Mouse (Mus musculus) midbrain, embryonic 15.5 days (tissue): ENCODE data around the gene Psapl1. TPM values are rescaled to one million over a fixed set of nuclear protein-coding genes. Genes with fewer than 3 reads are reported as not detected.

Experiments used
- ATAC-seq: fragments of 200-750 bp; cut with Nextera tagmentation; replicated peaks from 2 replicates; pipeline ENCODE4 v1.8.0; 2017; ENCODE audit warnings: moderate TSS enrichment
- H3K27ac ChIP-seq: fragments of 300-500 bp; sonication (generic); 2 replicates; pipeline ENCODE4 v1.5.1; 2015; ENCODE audit warnings: mild to moderate bottlenecking, inconsistent platforms
- H3K27me3 ChIP-seq: fragments of 300-500 bp; sonication (generic); replicated peaks from 2 replicates; pipeline ENCODE4 v1.6.1; 2015; ENCODE audit warnings: inconsistent platforms
- H3K36me3 ChIP-seq: fragments of 300-500 bp; sonication (generic); replicated peaks from 2 replicates; pipeline ENCODE4 v1.6.1; 2015; ENCODE audit warnings: inconsistent platforms
- H3K4me1 ChIP-seq: fragments of 300-500 bp; sonication (generic); 2 replicates; pipeline ENCODE4 v1.6.1; 2015; ENCODE audit warnings: inconsistent platforms
- H3K4me2 ChIP-seq: fragments of 300-500 bp; sonication (generic); 2 replicates; pipeline ENCODE4 v1.6.1; 2015; ENCODE audit warnings: inconsistent platforms, mild to moderate bottlenecking, moderate library complexity
- H3K4me3 ChIP-seq: fragments of 300-500 bp; sonication (generic); 2 replicates; pipeline ENCODE4 v1.5.1; 2015; ENCODE audit warnings: mild to moderate bottlenecking, inconsistent platforms
- H3K9ac ChIP-seq: fragments of 300-500 bp; sonication (generic); 2 replicates; pipeline ENCODE4 v1.6.1; 2015; ENCODE audit warnings: mild to moderate bottlenecking, inconsistent platforms
- H3K9me3 ChIP-seq: fragments of 300-500 bp; sonication (generic); 2 replicates; pipeline ENCODE4 v1.6.1; 2016; ENCODE audit warnings: inconsistent platforms
- WGBS: fragments of 180-500 bp; shearing (Covaris S2); methylation state at CpG from one replicate; pipeline ENCODE4 v1.1.7; 2015; ENCODE audit warnings: mixed read lengths; 5-methylcytosine and 5-hydroxymethylcytosine counted together
- polyA plus RNA-seq: library from polyadenylated mRNA; unstranded; fragments of >200 nt; fragmentation: Nextera tagmentation; extraction: Ambion mirVana; gene quantifications from 2 replicates; pipeline ENCODE4 v1.2.1, GENCODE M21; 2015

Psapl1 gene
- polyA plus RNA-seq, 1 experiment from 2014 or later, result 0.23 TPM

DNA sequence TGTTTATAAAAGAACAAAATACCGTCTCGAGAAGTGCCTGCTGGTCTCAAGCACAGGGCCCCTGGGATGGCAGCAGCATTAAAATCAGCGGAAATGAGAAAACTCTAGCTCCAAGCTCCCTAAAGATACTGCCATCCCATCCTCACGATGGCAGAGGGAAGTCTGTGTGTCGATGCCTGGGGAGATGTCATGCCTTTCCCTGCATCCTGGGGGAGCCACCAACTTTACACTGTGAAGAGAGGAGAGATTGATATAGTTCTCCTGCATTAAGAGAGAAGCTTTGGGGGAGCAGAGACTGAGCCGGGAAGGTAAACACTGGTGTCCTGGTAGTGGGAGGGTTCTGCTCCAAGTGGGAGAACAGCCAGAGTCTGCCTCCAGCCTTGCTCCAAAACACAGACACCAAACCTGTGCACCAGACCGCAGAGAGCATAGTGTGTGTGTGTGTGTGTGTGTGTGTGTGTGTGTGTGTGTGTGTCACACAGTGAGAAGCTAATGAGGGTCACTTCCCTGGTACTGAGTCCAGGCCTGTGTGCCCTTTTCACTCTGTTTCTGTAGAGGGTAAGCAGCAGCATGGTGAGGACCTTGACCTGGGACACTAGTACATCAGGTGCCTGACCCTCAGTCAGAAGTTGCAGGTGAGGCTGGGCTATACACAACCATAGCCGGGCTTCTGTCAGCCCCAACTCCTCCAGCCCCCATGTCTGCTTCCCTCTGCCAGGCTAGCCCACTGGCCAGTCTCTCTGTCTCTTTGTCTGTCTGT lies 17.3 kb upstream of the Psapl1 start:
- Histone ChIP-seq H3K36me3 (no peaks in the 10 kb centered on the region), H3K4me2 (no peak overlapping the region), H3K27ac (no peak overlapping the region), H3K27me3 (no peaks in the 10 kb centered on the region), H3K9ac (no peak overlapping the region), H3K4me3 (no peak overlapping the region), H3K9me3 (no peaks in the 10 kb centered on the region), H3K4me1 (peaks cover 17% of the 10 kb centered on the region; the same call in 1 of the 2 replicates)
- WGBS, result 55% methylated on average over 8 of the region's 8 CpGs
- no peak for ATAC-seq

DNA sequence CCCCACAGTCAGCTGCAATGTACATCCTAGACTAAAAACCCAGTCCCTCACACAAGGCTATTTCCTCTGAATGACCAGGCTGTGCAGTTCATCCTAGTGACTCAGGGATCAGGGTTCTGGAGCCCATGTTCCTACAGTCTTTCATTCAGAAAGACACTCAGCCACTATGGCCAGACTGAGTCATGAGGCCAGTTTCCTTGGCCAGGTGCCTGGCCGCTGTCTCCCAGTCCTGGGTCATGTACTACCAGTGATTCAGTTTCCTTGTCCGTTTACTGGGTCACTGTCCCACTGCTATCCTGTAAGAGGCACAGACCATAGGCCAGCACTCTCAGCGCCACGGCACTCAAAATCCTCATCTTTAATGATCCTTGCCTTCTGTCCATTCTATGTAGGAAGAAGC lies 15.5 kb upstream of the Psapl1 start:
- Histone ChIP-seq H3K4me2 (no peak overlapping the region), H3K27ac (no peak overlapping the region), H3K36me3 (no peaks in the 10 kb centered on the region), H3K9ac (no peak overlapping the region), H3K9me3 (no peaks in the 10 kb centered on the region), H3K4me3 (no peak overlapping the region), H3K27me3 (no peaks in the 10 kb centered on the region), H3K4me1 (peaks cover 17% of the 10 kb centered on the region; the same call in 1 of the 2 replicates)
- no peak for ATAC-seq
- WGBS, result 87% methylated on average over 4 of the region's 4 CpGs

DNA sequence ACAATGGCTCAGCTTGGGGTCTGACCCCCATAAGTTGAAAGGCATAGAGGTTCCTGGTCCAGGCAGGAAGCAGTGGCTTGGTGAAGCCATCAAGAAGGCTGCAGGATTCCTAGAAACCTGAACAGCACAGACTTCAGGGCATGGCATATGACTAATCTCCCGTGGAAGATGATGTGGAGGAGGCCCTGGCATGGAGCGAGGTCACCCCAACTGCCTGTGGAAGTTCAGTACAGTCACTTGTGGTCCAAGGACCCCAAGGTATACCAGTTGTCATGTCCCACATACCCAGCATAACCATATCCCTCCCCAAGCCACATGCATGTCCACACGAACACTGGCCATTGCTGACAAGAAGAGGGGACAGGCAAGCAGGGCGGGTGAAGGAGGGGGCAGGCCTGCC lies 12.5 kb upstream of the Psapl1 start:
- ATAC-seq, result no peak
- Histone ChIP-seq H3K4me3 (no peak overlapping the region), H3K9ac (no peak overlapping the region), H3K9me3 (no peaks in the 10 kb centered on the region), H3K36me3 (no peaks in the 10 kb centered on the region), H3K4me2 (no peak overlapping the region), H3K27ac (no peak overlapping the region), H3K27me3 (no peaks in the 10 kb centered on the region), H3K4me1 (peaks cover 26% of the 10 kb centered on the region)
- WGBS, result 87% methylated on average over 4 of the region's 4 CpGs

DNA sequence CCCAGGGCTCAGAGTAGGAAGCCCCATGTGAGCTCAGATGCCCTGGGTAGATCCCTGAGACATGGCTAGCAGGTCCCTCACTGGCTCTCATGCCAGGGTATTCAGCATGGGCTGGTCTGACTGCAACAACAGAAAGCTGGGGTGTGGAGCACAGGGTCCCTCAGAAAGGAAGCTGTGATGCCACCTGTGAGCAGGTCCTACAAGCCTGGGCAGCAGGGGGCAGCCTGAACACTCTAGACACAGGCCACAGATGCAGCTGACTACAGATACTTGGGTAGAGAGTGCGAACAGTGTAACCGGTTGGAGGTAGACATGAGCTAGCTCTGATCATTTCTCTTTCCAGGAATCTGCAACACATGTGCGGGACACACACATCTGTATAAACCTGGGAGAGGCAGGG lies 11.9 kb upstream of the Psapl1 start:
- Histone ChIP-seq H3K27me3 (no peaks in the 10 kb centered on the region), H3K36me3 (no peaks in the 10 kb centered on the region), H3K4me3 (no peak overlapping the region), H3K27ac (no peak overlapping the region), H3K4me1 (peaks cover 25% of the 10 kb centered on the region), H3K9me3 (no peaks in the 10 kb centered on the region), H3K4me2 (no peak overlapping the region), H3K9ac (no peak overlapping the region)
- 93% methylated on average over 3 of the region's 3 CpGs for WGBS
- no peak for ATAC-seq

DNA sequence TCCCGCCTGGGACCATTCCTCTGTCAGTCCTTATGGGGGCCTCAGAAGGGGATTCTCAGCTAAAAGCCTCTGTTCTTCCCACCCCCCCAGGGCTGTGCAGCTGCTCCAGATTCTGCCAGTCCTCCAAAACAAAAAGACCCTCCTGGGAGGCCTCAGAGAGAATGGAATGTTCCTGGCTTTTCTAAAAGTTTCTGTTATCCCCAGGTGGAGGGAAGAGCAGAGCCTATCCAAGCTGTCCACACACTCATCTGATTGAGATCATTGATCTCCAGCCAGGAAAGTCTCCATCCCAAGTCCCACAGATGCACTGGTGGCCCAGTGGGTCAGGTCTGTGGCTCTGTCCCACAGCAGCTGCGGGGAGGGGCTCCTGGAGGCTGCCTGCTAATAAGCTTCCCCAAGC lies 11.1 kb upstream of the Psapl1 start:
- Histone ChIP-seq H3K4me1 (peaks cover 25% of the 10 kb centered on the region), H3K27me3 (no peaks in the 10 kb centered on the region), H3K9me3 (no peaks in the 10 kb centered on the region), H3K36me3 (no peaks in the 10 kb centered on the region), H3K4me2 (no peak overlapping the region), H3K4me3 (no peak overlapping the region), H3K9ac (no peak overlapping the region), H3K27ac (no peak overlapping the region)
- ATAC-seq, result no peak
- WGBS, result 73% methylated on average over 2 of the region's 2 CpGs

DNA sequence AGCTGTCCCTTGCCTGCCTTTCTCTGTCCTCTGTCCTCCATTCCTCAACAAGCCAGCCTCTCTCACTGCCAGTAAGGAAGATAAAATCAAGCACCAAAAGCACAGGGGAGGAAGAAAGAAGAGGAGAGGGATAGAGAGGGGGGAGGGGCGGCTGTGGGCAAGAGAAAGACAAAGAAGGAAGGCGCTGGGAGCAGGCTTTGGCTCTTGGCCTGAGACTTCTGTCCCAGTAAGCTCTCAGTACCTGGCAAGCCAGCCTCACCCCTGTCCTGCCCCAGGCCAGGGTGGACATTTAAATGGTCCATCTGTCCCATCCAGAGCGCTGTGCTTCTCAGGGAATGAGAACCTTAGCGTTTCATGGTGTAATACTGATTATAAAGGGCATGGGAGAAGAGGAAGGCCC lies 9.2 kb upstream of the Psapl1 start:
- Histone ChIP-seq H3K27ac (no peak overlapping the region), H3K4me2 (no peak overlapping the region), H3K27me3 (no peaks in the 10 kb centered on the region), H3K9me3 (no peaks in the 10 kb centered on the region), H3K4me1 (peaks cover 25% of the 10 kb centered on the region), H3K4me3 (no peak overlapping the region), H3K36me3 (no peaks in the 10 kb centered on the region), H3K9ac (no peak overlapping the region)
- ATAC-seq, result no peak
- 41% methylated on average over 4 of the region's 4 CpGs for WGBS

DNA sequence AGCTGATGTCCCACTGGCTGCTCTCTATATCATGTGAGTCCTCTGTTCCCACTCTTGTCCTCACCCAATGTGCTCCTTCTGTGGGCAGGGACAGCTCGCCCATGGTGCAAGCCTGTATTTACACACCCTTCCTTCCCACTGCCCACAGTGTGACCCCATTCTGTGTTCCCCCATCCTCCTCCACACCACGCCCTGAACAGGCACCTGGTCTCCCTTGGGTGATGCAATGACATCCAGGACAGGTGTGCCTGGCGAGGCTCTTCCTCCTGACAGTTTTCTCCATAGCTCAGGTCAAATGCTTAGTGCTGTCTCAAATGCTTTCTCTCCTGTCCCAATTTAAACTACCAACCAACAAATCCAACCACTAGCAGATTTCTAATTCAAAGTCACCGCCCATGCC lies 8.4 kb upstream of the Psapl1 start:
- Histone ChIP-seq H3K27ac (no peak overlapping the region), H3K4me3 (no peak overlapping the region), H3K9ac (no peak overlapping the region), H3K36me3 (no peaks in the 10 kb centered on the region), H3K27me3 (no peaks in the 10 kb centered on the region), H3K9me3 (no peaks in the 10 kb centered on the region), H3K4me1 (peaks cover 21% of the 10 kb centered on the region), H3K4me2 (no peak overlapping the region)
- WGBS, result 94% methylated on average over 4 of the region's 4 CpGs
- ATAC-seq, result no peak

DNA sequence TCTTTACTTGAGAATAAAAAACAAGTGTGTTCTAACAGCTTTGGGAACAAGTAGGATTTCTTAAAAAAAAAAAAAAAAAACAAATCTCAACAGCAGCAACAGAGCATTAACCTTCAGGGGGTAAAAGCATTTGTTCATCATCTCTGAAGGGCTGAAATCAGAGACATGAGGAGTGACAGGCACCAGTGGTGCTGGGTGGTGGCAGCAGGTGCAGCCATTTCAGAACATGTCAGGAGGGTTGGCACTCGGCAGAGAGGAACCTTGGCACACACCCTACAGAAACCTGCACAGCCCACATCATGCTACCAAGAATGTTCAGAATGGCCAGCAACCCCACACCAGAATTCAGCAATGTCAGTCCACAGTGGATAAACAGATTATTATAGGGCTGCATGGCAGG lies 4.3 kb upstream of the Psapl1 start:
- Histone ChIP-seq H3K4me3 (no peak overlapping the region), H3K9ac (no peak overlapping the region), H3K27me3 (no peaks in the 10 kb centered on the region), H3K4me1 (peaks cover 7% of the 10 kb centered on the region), H3K9me3 (no peaks in the 10 kb centered on the region), H3K36me3 (no peaks in the 10 kb centered on the region), H3K4me2 (no peak overlapping the region), H3K27ac (no peak overlapping the region)
- no peak for ATAC-seq
- 57% methylated on average over 1 of the region's 1 CpGs for WGBS

DNA sequence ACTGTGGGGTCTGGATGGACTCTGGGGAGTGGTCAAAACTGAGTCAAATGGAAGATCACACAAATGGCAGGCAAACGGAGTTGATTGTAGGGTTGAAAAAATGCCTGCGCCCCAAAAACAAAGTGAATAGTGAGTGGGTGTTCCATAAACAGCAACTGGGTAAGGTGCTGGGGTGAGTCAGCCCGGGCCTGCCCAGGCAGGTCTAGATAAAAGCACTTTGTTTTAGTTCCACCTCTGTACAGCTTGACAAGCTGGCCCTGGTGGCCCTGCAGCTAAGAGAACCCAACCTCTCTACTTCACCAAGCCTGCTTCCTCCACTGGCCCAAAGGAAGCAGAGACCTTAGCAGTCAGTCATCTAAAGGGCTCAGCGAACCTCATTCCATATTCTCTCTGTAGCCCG lies 1.0 kb upstream of the Psapl1 start:
- Histone ChIP-seq H3K9ac (no peak overlapping the region), H3K36me3 (no peaks in the 10 kb centered on the region), H3K4me3 (no peak overlapping the region), H3K27ac (no peak overlapping the region), H3K9me3 (no peaks in the 10 kb centered on the region), H3K4me1 (no peaks in the 10 kb centered on the region), H3K27me3 (no peaks in the 10 kb centered on the region), H3K4me2 (no peak overlapping the region)
- no peak for ATAC-seq
- 87% methylated on average over 5 of the region's 5 CpGs for whole genome bisulfite sequencing

DNA sequence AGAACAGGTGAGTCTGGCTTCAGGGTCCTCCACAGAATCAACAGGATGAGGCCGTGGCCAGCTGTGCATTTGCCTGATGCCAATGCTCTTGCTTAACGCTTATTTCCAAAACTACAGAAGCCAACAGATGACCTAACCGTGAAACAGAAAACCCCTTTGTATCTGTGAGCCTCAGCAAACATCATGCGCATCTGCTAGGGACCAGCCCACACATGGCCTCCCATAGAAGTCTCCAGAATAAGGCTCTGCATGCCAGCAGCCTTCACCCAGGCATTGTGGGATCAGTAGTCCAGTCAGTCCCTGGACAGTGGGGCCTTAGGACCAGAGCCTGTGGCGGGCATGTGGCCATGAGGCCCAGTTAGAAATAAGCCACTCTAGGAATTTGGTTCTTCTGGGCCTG lies 400 bp upstream of the Psapl1 start:
- 87% methylated on average over 5 of the region's 5 CpGs for WGBS
- no peak overlapping the region for H3K9ac ChIP-seq
- H3K36me3 ChIP-seq, result no peaks in the 10 kb centered on the region
- H3K9me3 ChIP-seq, result no peaks in the 10 kb centered on the region
- no peak for ATAC-seq
- H3K4me2 ChIP-seq, result no peak overlapping the region
- no peak overlapping the region for H3K27ac ChIP-seq
- no peaks in the 10 kb centered on the region for H3K27me3 ChIP-seq
- H3K4me3 ChIP-seq, result no peak overlapping the region
- no peaks in the 10 kb centered on the region for H3K4me1 ChIP-seq

DNA sequence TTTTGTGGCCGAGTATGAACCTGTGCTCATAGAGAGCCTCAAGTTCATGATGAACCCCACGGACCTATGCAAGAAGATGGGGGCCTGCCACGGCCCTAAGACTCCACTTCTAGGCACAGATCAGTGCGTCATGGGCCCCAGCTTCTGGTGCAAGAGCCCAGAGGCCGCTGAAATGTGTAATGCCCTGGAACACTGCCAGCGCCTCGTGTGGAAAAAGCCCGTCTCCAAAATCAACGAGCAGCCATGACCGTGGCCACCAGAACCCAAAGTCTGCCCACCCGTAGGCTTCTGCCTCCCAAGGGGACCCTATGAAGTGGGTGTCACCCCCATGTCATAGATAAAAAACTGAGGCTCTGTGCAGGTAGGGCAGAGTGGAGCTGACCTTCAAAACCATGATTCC lies 1.6 kb downstream of the Psapl1 start:
- no peak overlapping the region for H3K4me3 ChIP-seq
- H3K4me2 ChIP-seq, result no peak overlapping the region
- no peak overlapping the region for H3K9ac ChIP-seq
- WGBS, result 82% methylated on average over 11 of the region's 11 CpGs
- H3K36me3 ChIP-seq, result no peaks in the 10 kb centered on the region
- H3K27me3 ChIP-seq, result no peaks in the 10 kb centered on the region
- H3K4me1 ChIP-seq, result no peaks in the 10 kb centered on the region
- H3K27ac ChIP-seq, result no peak overlapping the region
- ATAC-seq, result no peak
- H3K9me3 ChIP-seq, result no peaks in the 10 kb centered on the region

DNA sequence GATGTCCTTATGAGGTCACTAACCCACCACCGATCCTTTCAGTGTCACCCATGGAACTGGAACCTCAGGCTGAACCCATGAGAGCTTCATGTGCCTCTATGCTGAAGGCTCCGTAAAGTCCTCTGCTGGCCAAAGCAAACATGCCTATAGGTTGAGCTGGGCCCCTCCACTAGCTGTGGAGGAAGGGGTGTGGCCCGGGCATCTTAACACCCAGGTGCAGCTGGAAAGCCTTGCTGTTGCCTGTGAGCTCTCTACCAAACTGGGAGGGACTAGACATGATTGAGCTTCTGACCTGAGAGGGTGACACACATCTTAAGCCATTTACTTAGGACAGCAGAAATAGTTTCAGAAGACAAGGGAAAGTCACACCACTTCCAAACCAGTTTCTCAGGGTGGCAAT lies 5.0 kb downstream of the Psapl1 start:
- no peak for ATAC-seq
- H3K27ac ChIP-seq, result no peak overlapping the region
- H3K4me1 ChIP-seq, result no peaks in the 10 kb centered on the region
- no peak overlapping the region for H3K9ac ChIP-seq
- no peak overlapping the region for H3K4me3 ChIP-seq
- no peaks in the 10 kb centered on the region for H3K9me3 ChIP-seq
- H3K4me2 ChIP-seq, result no peak overlapping the region
- WGBS, result 98% methylated on average over 3 of the region's 3 CpGs
- H3K36me3 ChIP-seq, result no peaks in the 10 kb centered on the region
- no peaks in the 10 kb centered on the region for H3K27me3 ChIP-seq

DNA sequence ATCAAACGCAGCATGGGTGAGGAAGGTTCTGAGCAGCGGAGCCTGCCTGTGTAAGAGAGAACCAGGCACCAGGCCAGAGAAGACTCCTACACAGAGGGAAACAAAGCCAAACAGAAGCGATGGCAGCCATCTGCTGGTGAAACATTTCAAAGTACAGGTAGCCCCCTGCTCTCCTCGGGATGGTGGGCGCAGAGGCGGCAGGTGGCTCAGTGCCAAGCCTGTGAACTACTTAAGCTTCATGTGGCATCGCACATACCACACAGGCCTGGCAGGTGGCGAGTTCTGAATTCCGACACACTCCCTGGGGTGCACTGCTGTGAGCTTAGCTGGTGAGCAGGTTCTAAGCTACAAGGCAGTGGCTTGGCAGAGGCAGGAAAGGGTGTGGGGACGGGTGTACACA lies 9.5 kb downstream of the Psapl1 start:
- no peaks in the 10 kb centered on the region for H3K4me1 ChIP-seq
- no peak overlapping the region for H3K9ac ChIP-seq
- no peak overlapping the region for H3K4me2 ChIP-seq
- no peaks in the 10 kb centered on the region for H3K36me3 ChIP-seq
- H3K9me3 ChIP-seq, result no peaks in the 10 kb centered on the region; the same call in 1 of the 2 replicates
- no peak; the same call in 1 of the 2 replicates for ATAC-seq
- no peaks in the 10 kb centered on the region for H3K27me3 ChIP-seq
- H3K27ac ChIP-seq, result no peak overlapping the region
- WGBS, result 77% methylated on average over 10 of the region's 10 CpGs
- H3K4me3 ChIP-seq, result no peak overlapping the region
